Mouse (Mus musculus): ENCODE measurements around the gene Etnk2.

The Etnk2 gene

GRCm38 (mm10) chr1:133418164-133418800 is 54.9 kb downstream of the Etnk2 start:
- DNase-seq: no peak

GRCm38 (mm10) chr1:133419178-133419834 is 55.9 kb downstream of the Etnk2 start:
- DNase-seq: no peak

- DNase-seq: no peak
These were observed 57.1 kb downstream of the Etnk2 start for GRCm38 (mm10) chr1:133420491-133420890.

- DNase-seq: no peak
These were observed 57.7 kb downstream of the Etnk2 start for GRCm38 (mm10) chr1:133421061-133421460.

- no peak for DNase-seq
These were observed 58.7 kb downstream of the Etnk2 start for GRCm38 (mm10) chr1:133421975-133422570.

DNA sequence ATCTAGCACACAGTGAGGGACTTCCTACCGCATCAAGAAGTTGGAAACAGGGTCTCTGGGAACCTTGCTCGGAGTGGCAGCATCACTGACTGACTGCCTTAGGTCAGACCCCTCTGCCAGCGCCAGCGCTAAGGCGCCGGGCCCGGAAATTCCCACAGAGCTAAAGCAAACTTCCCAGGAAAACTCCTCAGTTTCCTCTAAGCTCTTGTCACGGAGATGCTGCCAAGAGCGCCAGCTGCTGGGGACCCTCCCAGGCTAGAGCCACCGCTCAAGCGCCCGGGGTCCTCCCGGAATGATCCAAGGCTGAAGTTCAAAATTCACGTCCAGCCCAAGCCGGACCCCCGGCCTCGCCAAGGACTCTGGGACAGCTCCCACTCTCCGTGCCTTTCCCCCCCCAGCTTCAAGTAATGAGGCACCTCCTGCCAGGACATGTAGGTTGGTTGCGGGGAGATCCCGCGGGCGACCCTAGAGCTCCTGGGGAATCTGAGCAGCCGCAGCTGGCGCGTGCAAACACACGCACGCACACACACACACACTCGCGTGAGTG is 59.3 kb downstream of the Etnk2 start:
- no peak for DNase-seq

GRCm38 (mm10) chr1:133423166-133423542 is 59.8 kb downstream of the Etnk2 start:
- no peak for DNase-seq

GRCm38 (mm10) chr1:133423543-133424480 is 60.4 kb downstream of the Etnk2 start, which contains the start of gene Sox13:
Sox13 (minus strand) TSS chr1:133424377.
- no peak for DNase-seq

DNA sequence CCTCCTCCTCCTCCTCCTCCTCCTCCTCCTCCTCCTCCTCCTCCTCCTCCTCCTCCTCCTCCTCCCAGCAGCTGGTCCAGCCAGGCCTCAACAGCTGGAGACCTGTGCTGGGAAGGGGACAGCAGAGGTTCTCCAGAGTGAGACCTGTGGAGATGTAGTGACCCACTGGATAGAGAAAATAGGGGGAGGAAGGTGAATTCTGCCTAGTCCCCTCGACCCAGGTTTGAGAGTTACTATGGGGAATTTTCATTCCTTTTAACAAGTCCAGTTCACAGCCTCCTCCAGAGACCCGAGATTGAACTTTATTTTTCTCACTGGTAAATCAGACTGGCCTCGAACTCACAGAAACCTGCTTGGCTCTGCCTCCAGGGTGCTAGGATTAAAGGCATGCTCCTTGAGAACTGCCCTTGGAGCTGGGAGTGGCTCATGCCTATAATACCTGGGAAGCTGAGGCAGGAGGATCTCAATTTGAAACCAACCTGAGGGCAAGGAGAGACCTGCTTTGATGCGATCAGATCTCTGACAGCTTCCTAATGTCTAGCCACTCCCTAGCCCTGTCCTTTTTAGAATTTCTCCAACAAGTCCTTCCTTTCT is 61.3 kb downstream of the Etnk2 start:
- no peak for DNase-seq
